Mouse (Mus musculus): ENCODE results near the gene Loxl1.

The Loxl1 gene

GRCm38 (mm10) chr9:58312944-58313359, at the start of gene Loxl1:
Gene Loxl1, minus strand, starts transcription at chr9:58313186.
- no peak for DNase-seq (ENCODE audit: low read depth, low spot score)

GRCm38 (mm10) chr9:58361956-58362355, 49.0 kb upstream of the Loxl1 start:
- no peak for DNase-seq (ENCODE audit: low read depth, low spot score)

- DNase-seq (ENCODE audit: low read depth, low spot score), result no peak
Observed at GRCm38 (mm10) chr9:58361373-58361772, 48.4 kb upstream of the Loxl1 start.

GRCm38 (mm10) chr9:58355262-58356050, 42.5 kb upstream of the Loxl1 start:
- no peak for DNase-seq (ENCODE audit: low read depth, low spot score)

- no peak for DNase-seq (ENCODE audit: low read depth, low spot score)
Observed at GRCm38 (mm10) chr9:58354701-58355100, 41.7 kb upstream of the Loxl1 start.

GRCm38 (mm10) chr9:58353224-58353623, 40.2 kb upstream of the Loxl1 start:
- DNase-seq (ENCODE audit: low read depth, low spot score), result no peak

- no peak for DNase-seq (ENCODE audit: low read depth, low spot score)
Observed at GRCm38 (mm10) chr9:58347795-58348194, 34.8 kb upstream of the Loxl1 start.

GRCm38 (mm10) chr9:58346498-58346897, 33.5 kb upstream of the Loxl1 start:
- DNase-seq (ENCODE audit: low read depth, low spot score), result no peak

- no peak for DNase-seq (ENCODE audit: low read depth, low spot score)
Observed at GRCm38 (mm10) chr9:58345963-58346362, 33.0 kb upstream of the Loxl1 start.

GRCm38 (mm10) chr9:58341795-58342194, 28.8 kb upstream of the Loxl1 start:
- DNase-seq (ENCODE audit: low read depth, low spot score), result no peak

- DNase-seq (ENCODE audit: low read depth, low spot score), result no peak
Observed at GRCm38 (mm10) chr9:58336650-58337281, 23.8 kb upstream of the Loxl1 start.

- DNase-seq (ENCODE audit: low read depth, low spot score), result no peak
Observed at GRCm38 (mm10) chr9:58331276-58331675, 18.3 kb upstream of the Loxl1 start.

- DNase-seq (ENCODE audit: low read depth, low spot score), result no peak
Observed at GRCm38 (mm10) chr9:58330293-58330692, 17.3 kb upstream of the Loxl1 start.

- DNase-seq (ENCODE audit: low read depth, low spot score), result no peak
Observed at GRCm38 (mm10) chr9:58327382-58327781, 14.4 kb upstream of the Loxl1 start.

- no peak for DNase-seq (ENCODE audit: low read depth, low spot score)
Observed at GRCm38 (mm10) chr9:58326477-58327180, 13.6 kb upstream of the Loxl1 start.

GRCm38 (mm10) chr9:58321681-58322080, 8.7 kb upstream of the Loxl1 start:
- no peak for DNase-seq (ENCODE audit: low read depth, low spot score)

GRCm38 (mm10) chr9:58318317-58318716, 5.3 kb upstream of the Loxl1 start:
- no peak for DNase-seq (ENCODE audit: low read depth, low spot score)

- no peak for DNase-seq (ENCODE audit: low read depth, low spot score)
Observed at GRCm38 (mm10) chr9:58317381-58317780, 4.4 kb upstream of the Loxl1 start.

GRCm38 (mm10) chr9:58316784-58317183, 3.8 kb upstream of the Loxl1 start:
- no peak for DNase-seq (ENCODE audit: low read depth, low spot score)

- DNase-seq (ENCODE audit: low read depth, low spot score), result no peak
Observed at GRCm38 (mm10) chr9:58315850-58316249, 2.9 kb upstream of the Loxl1 start.

- no peak for DNase-seq (ENCODE audit: low read depth, low spot score)
Observed at GRCm38 (mm10) chr9:58314682-58315360, 1.8 kb upstream of the Loxl1 start.
